Mouse (Mus musculus) skeletal muscle tissue, postnatal 0 days (tissue): ENCODE data around the gene Prr12. TPM values are rescaled to one million over a fixed set of nuclear protein-coding genes. Genes with fewer than 3 reads are reported as not detected.

Source experiments
- microRNA-seq, 2 experiments: library from miRNA; unstranded; fragments of <30 nt; microRNA quantifications; one replicate each; pipeline ENCODE4; 2016
- polyA plus RNA-seq: library from polyadenylated mRNA; unstranded; fragments of >200 nt; fragmentation: Nextera tagmentation; extraction: Ambion mirVana; gene quantifications from 2 replicates; pipeline ENCODE4 v1.2.1, GENCODE M21; 2015

Gene Prr12
- 5.4 and 6.6 TPM in 2 replicates for polyA plus RNA-seq

GRCm38 (mm10) chr7:45052862-45053116 is at the start of gene Prr12:
TSS of gene Prr12 (minus strand) at chr7:45052881.

GRCm38 (mm10) chr7:45092048-45092447 is 39.4 kb upstream of the Prr12 start, which contains the start of gene Rcn3:
TSS of gene Rcn3 (minus strand) at chr7:45092221.

GRCm38 (mm10) chr7:45062239-45062835 is 9.7 kb upstream of the Prr12 start, which contains the start of the genes Nosip and Prrg2:
TSS of gene Nosip (plus strand) at chr7:45062429.
TSS of gene Prrg2 (minus strand) at chr7:45062677.

GRCm38 (mm10) chr7:45017242-45018061 is 35.2 kb downstream of the Prr12 start, which contains the start of gene Rras:
TSS of gene Rras (plus strand) at chr7:45017961.

GRCm38 (mm10) chr7:45015957-45016612 is 36.6 kb downstream of the Prr12 start, which contains the start of gene Scaf1:
TSS of gene Scaf1 (minus strand) at chr7:45016363.

GRCm38 (mm10) chr7:44998501-44998955 is 54.2 kb downstream of the Prr12 start, which contains the start of gene Bcl2l12:
TSS of gene Bcl2l12 (minus strand) at chr7:44998712.

GRCm38 (mm10) chr7:44997231-44997939 is 55.3 kb downstream of the Prr12 start, which contains the start of gene Irf3:
TSS of gene Irf3 (plus strand) at chr7:44997648.

GRCm38 (mm10) chr7:44986192-44986878 is 66.3 kb downstream of the Prr12 start, which contains the start of gene Prmt1:
TSS of gene Prmt1 (minus strand) at chr7:44986568.

Small RNA genes within 50 kb of the gene (microRNA-seq; reads per million reads assigned to microRNA genes)
- 0.21 to 1.2 reads per million in 2 experiments for gene Mir7054

Other genes with a start within 250 kb of the Prr12 start
- gene Nup62, start 236.8 kb downstream of the Prr12 start, polyA plus RNA-seq, result 35.6 and 36.2 TPM in 2 replicates
- 1.1 and 1.4 TPM in 2 replicates for gene Il4i1, start 236.5 kb downstream of the Prr12 start, polyA plus RNA-seq
- gene Atf5, start 236.2 kb downstream of the Prr12 start, polyA plus RNA-seq, result 5.4 and 7.6 TPM in 2 replicates
- 113 and 122 TPM in 2 replicates for gene Akt1s1, start 203.9 kb downstream of the Prr12 start, polyA plus RNA-seq
- gene Tbc1d17, start 203.8 kb downstream of the Prr12 start, polyA plus RNA-seq, result 69.5 and 72.2 TPM in 2 replicates
- 20.1 and 24.8 TPM in 2 replicates for gene Pnkp, start 195.7 kb downstream of the Prr12 start, polyA plus RNA-seq
- gene Ptov1, start 183.1 kb downstream of the Prr12 start, polyA plus RNA-seq, result 285 and 322 TPM in 2 replicates
- 58.9 and 61.2 TPM in 2 replicates for gene Med25, start 160.2 kb downstream of the Prr12 start, polyA plus RNA-seq
- gene Fuz, start 156.8 kb downstream of the Prr12 start, polyA plus RNA-seq, result 17.2 and 18.5 TPM in 2 replicates
- gene Ap2a1, start 123.4 kb downstream of the Prr12 start, polyA plus RNA-seq, result 39.7 and 41.5 TPM in 2 replicates
- gene Tsks, start 109.7 kb downstream of the Prr12 start, polyA plus RNA-seq, result 0.10 and 0.15 TPM in 2 replicates
- 7.1 and 8.2 TPM in 2 replicates for gene Cpt1c, start 78.0 kb downstream of the Prr12 start, polyA plus RNA-seq
- gene Prmt1, start 66.3 kb downstream of the Prr12 start, polyA plus RNA-seq, result 287 and 322 TPM in 2 replicates
- 46.8 and 50.0 TPM in 2 replicates for gene Irf3, start 55.2 kb downstream of the Prr12 start, polyA plus RNA-seq
- gene Bcl2l12, start 54.2 kb downstream of the Prr12 start, polyA plus RNA-seq, result 24.3 and 26.6 TPM in 2 replicates
- gene Scaf1, start 36.5 kb downstream of the Prr12 start, polyA plus RNA-seq, result 19.9 and 21.5 TPM in 2 replicates
- gene Rras, start 34.9 kb downstream of the Prr12 start, polyA plus RNA-seq, result 165 and 172 TPM in 2 replicates
- 44.0 and 45.1 TPM in 2 replicates for gene Nosip, start 9.5 kb upstream of the Prr12 start, polyA plus RNA-seq
- gene Prrg2, start 9.8 kb upstream of the Prr12 start, polyA plus RNA-seq, result 20.2 and 23.5 TPM in 2 replicates
- 177 and 263 TPM in 2 replicates for gene Rcn3, start 39.3 kb upstream of the Prr12 start, polyA plus RNA-seq
- gene Fcgrt, start 51.0 kb upstream of the Prr12 start, polyA plus RNA-seq, result 95.2 and 152 TPM in 2 replicates
- 745 and 781 TPM in 2 replicates for gene Rps11, start 71.6 kb upstream of the Prr12 start, polyA plus RNA-seq
- 925 and 1,005 TPM in 2 replicates for gene Rpl13a, start 75.9 kb upstream of the Prr12 start, polyA plus RNA-seq
- gene Gm45713, start 83.3 kb upstream of the Prr12 start, polyA plus RNA-seq, result 0.52 and 0.86 TPM in 2 replicates
- gene Flt3l, start 83.6 kb upstream of the Prr12 start, polyA plus RNA-seq, result 1.0 and 2.3 TPM in 2 replicates
- gene Pih1d1, start 101.4 kb upstream of the Prr12 start, polyA plus RNA-seq, result 50.8 and 52.5 TPM in 2 replicates
- 18.4 and 21.6 TPM in 2 replicates for gene Aldh16a1, start 101.7 kb upstream of the Prr12 start, polyA plus RNA-seq
- 0.22 and 0.46 TPM in 2 replicates for gene Slc17a7, start 111.1 kb upstream of the Prr12 start, polyA plus RNA-seq
- gene Gfy, start 126.7 kb upstream of the Prr12 start, polyA plus RNA-seq, result 0.15 TPM in 1 of 2 replicates, not detected in the other
- not detected in 2 replicates for gene Pth2, start 128.1 kb upstream of the Prr12 start, polyA plus RNA-seq
- gene Ccdc155, start 152.0 kb upstream of the Prr12 start, polyA plus RNA-seq, result 1.0 and 2.0 TPM in 2 replicates
- gene Dkkl1, start 159.3 kb upstream of the Prr12 start, polyA plus RNA-seq, result 0.23 and 6.5 TPM in 2 replicates
- 28.9 and 29.6 TPM in 2 replicates for gene Tead2, start 162.9 kb upstream of the Prr12 start, polyA plus RNA-seq
- gene Cd37, start 186.2 kb upstream of the Prr12 start, polyA plus RNA-seq, result 3.6 and 5.9 TPM in 2 replicates
- not detected in 2 replicates for gene Slc6a16, start 188.2 kb upstream of the Prr12 start, polyA plus RNA-seq
- gene Slc6a21, start 224.6 kb upstream of the Prr12 start, polyA plus RNA-seq, result not detected in 2 replicates